Mouse (Mus musculus) layer of hippocampus, adult 9-11 months (tissue): Measurements from ENCODE around the gene Tnk2.
"Not testable (repeated sequence)": the region's sequence is repeated elsewhere in the genome, so short reads cannot be mapped to it uniquely, and the experiment has no call there.

Source experiments
- DNase-seq: peaks from one replicate; pipeline ENCODE4 v3.0.0; 2022

Gene Tnk2

GRCm38 (mm10) chr16:32636871-32637521 is 6.7 kb upstream of the Tnk2 start:
- no peak for DNase-seq

DNA sequence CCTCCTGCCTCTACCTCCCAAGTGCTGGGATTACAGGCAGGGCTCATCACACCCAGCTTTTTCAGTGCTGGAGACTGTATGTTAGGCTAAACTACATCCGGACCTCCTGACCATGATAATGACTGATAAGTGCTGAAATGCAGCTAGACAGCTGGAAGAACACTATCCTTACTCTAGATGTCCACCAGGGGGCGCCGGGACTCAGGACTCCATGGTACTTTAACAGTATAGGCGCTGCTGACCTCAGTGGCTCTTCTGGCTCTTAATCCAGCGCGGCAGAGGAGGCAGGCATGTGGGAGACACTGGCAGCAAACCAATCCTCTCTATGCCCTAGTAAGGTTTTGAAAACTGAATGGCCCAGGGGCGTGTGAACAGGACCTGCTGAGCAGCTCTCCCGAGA is 5.2 kb upstream of the Tnk2 start:
- peak; percentile 79 for DNase-seq

GRCm38 (mm10) chr16:32640096-32640495 is 3.6 kb upstream of the Tnk2 start:
- no peak for DNase-seq

DNA sequence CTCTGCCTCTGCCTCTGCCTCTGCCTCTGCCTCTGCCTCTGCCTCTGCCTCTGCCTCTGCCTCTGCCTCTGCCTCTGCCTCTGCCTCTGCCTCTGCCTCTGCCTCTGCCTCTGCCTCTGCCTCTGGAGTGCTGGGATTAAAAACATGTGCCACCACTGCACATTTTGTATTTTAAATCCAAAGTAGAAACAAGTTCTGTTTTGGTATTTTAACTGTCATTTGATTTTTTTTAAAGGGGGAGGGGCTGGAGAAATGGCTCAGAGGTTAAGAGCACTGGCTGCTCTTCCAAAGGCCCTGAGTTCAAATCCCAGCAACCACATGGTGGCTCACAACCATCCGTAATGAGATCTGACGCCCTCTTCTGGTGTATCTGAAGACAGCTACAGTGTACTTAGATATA is 3.0 kb upstream of the Tnk2 start:
- DNase-seq, result not testable (repeated sequence)

DNA sequence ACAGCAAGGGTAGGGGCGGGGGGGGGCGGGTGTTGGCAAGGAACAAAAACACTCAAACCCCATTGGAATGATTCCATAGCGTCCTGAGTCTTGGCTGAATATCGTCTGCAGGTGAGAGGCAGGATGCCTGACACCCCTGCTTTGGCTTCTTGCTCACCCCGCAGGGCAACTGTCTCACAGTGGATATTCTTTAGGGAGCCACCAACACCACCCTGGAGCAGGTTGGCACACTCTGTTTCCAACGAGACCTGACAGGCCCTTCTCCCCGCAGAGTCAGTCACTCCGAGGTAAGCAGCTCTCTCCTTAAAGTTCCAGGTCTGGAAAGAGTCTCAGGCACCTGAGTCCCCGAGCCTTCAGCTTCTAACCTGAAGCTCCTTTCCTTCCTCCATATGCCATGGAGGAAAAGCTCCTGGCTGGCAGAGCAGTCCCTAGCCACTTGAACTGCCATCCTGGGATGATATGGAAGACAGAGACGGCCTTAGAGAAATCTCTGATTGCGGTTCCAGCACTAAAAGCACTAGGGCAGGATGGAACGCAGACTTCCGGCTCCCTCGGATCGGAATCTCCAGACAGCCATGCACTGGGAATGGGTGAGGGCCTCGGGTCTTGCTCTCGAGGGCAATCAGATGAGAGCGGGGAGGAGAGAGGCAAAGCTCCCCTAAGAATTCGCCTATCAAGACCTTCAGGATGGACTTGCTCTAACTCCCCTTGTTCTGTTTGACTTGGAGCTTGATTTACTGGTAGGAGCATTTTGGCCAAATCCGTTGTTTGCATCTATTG is 2.0 kb upstream of the Tnk2 start:
- no peak for DNase-seq

GRCm38 (mm10) chr16:32642280-32642679 is 1.4 kb upstream of the Tnk2 start:
- no peak for DNase-seq

GRCm38 (mm10) chr16:32644069-32644800 is 561 bp downstream of the Tnk2 start:
- DNase-seq, result peak; percentile 49

DNA sequence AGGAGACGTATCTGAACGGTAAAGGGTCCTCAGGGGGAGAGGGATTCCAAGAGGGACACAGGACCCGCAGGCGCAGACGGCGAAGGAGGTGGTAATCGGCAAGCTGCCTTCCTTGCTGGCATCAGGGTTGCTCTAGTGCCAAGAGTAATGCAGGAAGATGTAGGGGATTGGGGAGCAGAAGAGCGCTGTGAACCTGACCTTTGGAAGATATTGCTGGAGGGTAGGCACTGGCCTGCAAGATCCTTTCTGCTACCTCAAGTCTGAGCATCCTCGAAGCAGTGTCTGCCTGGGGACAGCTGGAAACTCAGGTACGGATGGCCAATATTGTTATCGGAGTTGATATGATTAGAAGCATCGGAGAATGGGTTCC is 1.1 kb downstream of the Tnk2 start:
- no peak for DNase-seq

DNA sequence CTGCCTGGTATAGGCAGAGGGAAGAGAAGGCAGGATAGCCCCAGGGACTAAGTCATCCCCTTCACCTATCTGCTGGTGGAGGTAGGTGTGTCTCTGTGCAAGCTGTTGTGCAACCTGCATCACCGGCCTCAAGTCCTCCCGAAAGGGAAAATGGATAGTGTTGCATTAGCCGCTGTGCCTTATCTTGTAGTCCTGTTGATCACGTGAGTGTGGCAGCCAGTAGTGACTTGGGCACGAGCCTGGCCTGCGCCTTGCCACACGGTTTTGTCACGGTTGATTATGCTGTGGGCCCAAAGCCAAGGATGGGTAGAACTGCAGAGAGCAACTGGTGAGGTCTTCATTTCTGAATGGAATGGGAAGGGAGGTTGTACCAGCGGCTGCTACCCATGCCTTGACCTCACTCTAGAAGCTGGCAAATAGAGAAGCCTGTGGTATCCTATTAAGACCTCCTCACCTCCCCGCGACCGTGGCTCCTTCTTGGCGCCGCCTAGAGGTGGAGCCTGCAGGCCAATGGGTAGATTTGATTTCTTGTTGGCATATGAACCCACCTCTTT is 1.8 kb downstream of the Tnk2 start:
- DNase-seq, result no peak

- DNase-seq, result no peak
Measured at GRCm38 (mm10) chr16:32646014-32646413, 2.3 kb downstream of the Tnk2 start.

DNA sequence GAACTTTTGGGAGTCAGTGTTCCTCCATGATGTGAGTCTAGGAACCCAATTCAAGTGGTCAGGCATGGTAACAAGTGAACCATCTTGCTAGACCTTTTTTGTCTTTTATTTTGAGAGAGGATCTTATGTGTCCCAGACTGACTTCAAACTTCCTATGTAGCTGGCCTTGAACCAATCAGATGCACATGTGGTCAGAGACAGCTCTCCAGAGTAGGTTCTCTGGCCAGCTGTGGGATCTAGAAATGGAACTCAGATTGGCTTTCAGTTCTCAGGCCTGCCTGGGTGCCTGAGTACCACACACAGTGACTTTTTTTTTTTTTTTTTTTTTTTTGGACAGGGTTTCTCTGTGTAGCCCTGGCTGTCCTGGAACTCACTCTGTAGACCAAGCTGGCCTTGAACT is 4.0 kb downstream of the Tnk2 start:
- DNase-seq, result no peak

- DNase-seq, result no peak
Measured at GRCm38 (mm10) chr16:32650461-32650860, 6.8 kb downstream of the Tnk2 start.

- DNase-seq, result no peak
Measured at GRCm38 (mm10) chr16:32650974-32651618, 7.4 kb downstream of the Tnk2 start.

GRCm38 (mm10) chr16:32654071-32654733 is 10.5 kb downstream of the Tnk2 start:
- DNase-seq, result no peak

GRCm38 (mm10) chr16:32655534-32655933 is 11.9 kb downstream of the Tnk2 start:
- DNase-seq, result no peak

- DNase-seq, result no peak
Measured at GRCm38 (mm10) chr16:32656321-32656720, 12.6 kb downstream of the Tnk2 start.

DNA sequence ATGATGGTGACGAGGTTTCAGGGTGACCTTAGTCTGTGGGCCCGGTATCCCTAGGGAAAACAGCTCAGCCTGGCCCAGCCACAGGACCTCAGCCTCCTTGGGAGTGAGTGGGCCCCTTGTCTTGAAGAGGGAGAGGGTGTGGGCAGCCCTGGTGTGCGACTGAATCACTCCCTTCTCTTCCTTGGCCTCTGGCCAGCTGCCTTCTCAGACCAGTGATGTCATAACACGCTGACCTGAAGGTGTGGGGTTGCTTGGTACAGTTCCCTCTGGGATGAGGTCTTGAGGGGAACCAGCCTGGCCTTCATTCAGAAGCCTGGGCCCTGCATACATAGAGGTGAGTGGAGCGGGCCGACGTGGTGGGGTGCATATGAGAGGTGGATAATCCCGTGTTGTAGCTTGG is 13.1 kb downstream of the Tnk2 start:
- DNase-seq, result no peak

DNA sequence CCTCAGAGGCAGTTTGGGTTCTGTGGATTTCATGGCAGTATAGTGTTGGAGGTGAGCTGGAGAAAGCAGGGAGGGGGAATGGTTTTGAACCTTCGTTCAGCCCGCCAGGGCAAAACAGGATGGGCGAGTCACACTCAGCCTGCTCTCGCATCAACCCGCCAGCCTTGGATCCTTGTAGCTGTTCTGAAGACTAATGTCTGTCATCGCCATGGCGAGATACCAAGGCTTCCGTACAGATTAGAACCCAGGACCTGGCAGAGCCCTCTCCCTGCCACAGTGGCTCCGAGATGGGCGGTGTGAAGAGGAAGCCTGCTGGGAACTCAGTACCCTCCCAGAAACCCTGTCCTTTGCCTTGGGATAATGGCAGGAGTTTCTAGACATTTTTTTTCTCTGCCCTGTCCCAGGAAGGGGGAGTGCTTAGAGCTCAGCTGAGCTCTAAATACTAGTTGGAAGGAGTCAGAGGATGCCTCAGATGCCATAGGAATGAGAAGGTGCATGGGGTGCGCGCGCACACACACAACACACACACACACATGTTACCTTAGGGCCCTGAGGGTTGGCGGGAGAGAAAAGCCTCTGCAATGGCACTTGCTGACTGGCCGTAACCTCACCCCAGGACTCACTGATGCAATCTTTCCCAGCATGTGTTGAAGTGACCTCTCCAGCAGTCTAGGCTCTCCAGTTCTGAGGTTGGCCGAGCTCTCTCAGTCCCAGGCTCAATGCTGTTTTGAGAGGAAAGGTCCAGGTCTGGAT is 14.0 kb downstream of the Tnk2 start:
- no peak for DNase-seq

- DNase-seq, result no peak
Measured at GRCm38 (mm10) chr16:32658743-32659171, 15.1 kb downstream of the Tnk2 start.

DNA sequence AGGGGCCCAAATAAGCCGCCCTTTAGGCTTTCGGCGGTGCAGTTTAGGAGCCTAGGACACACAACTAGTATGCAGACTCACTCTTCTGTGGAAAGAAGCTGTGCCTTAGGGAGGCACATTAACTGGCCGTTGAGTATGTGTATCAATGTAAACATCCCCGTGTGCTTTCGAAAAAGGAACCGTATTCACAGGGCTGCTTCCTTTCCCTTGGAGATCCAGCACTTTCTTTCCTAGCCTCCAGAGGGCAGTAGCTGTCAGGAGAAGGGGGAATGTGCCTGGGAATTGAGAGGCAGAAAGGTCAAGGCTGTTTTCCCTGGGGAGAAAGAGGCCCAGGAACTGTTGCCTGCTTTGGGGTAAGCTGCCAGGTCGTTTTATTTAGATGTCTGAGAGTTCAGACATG is 15.7 kb downstream of the Tnk2 start:
- DNase-seq, result peak; percentile 49

DNA sequence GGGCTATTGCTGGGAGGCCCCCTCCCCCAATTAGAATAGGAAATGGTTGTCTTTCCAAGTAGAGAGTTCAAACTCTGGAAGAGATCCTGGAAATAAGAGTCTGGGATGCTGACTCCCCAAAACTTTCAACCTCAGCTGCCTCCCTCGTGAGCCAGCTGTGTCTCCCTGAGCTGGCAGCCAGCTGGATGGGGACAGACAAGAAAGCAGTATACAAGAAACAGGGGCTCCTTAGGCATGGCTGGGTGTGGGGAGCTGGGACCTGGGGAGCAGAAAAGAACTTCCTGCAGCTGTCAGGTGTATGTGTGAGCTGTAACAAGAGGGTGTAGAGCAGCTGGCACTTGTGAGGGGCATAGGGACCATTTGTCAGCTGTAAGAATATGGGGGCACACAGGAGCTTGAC is 16.4 kb downstream of the Tnk2 start:
- no peak for DNase-seq
